Mouse (Mus musculus) testis, postnatal 10 days (tissue): ENCODE data around the gene Cmtm6.

ENCODE experiments used
- DNase-seq: peaks from one replicate; pipeline ENCODE4 v3.0.0; 2021; ENCODE audit warnings: low spot score

Gene Cmtm6

GRCm38 (mm10) chr9:114770224-114770623, 39.3 kb downstream of the Cmtm6 start:
- no peak for DNase-seq

GRCm38 (mm10) chr9:114771565-114771964, 40.6 kb downstream of the Cmtm6 start:
- DNase-seq, result no peak

- DNase-seq, result no peak
Measured at GRCm38 (mm10) chr9:114774629-114775028, 43.7 kb downstream of the Cmtm6 start.

GRCm38 (mm10) chr9:114775272-114775671, 44.4 kb downstream of the Cmtm6 start:
- DNase-seq, result no peak

GRCm38 (mm10) chr9:114776361-114776760, 45.4 kb downstream of the Cmtm6 start:
- DNase-seq, result no peak

GRCm38 (mm10) chr9:114777178-114778046, 46.5 kb downstream of the Cmtm6 start:
- no peak for DNase-seq

- DNase-seq, result no peak
Measured at GRCm38 (mm10) chr9:114778047-114778390, 47.1 kb downstream of the Cmtm6 start.

- DNase-seq, result no peak
Measured at GRCm38 (mm10) chr9:114778877-114779276, 48.0 kb downstream of the Cmtm6 start.

GRCm38 (mm10) chr9:114779984-114780745, 49.2 kb downstream of the Cmtm6 start:
- no peak for DNase-seq

GRCm38 (mm10) chr9:114780746-114781525, 50.0 kb downstream of the Cmtm6 start:
- DNase-seq, result peak; percentile 70

- DNase-seq, result peak; percentile 84
Measured at GRCm38 (mm10) chr9:114781526-114782212, 50.8 kb downstream of the Cmtm6 start, which contains the start of gene Cmtm7. Cmtm7 (minus strand) TSS chr9:114781856.

GRCm38 (mm10) chr9:114785432-114786125, 54.7 kb downstream of the Cmtm6 start:
- no peak for DNase-seq

GRCm38 (mm10) chr9:114787134-114787533, 56.2 kb downstream of the Cmtm6 start:
- DNase-seq, result no peak

- DNase-seq, result no peak
Measured at GRCm38 (mm10) chr9:114787716-114788115, 56.8 kb downstream of the Cmtm6 start.

GRCm38 (mm10) chr9:114788697-114789096, 57.8 kb downstream of the Cmtm6 start:
- DNase-seq, result no peak

- DNase-seq, result no peak
Measured at GRCm38 (mm10) chr9:114789557-114789956, 58.6 kb downstream of the Cmtm6 start.

- no peak for DNase-seq
Measured at GRCm38 (mm10) chr9:114789989-114790388, 59.1 kb downstream of the Cmtm6 start.

GRCm38 (mm10) chr9:114793764-114794295, 62.9 kb downstream of the Cmtm6 start:
- DNase-seq, result no peak

GRCm38 (mm10) chr9:114794491-114794890, 63.6 kb downstream of the Cmtm6 start:
- DNase-seq, result no peak

GRCm38 (mm10) chr9:114796473-114797050, 65.6 kb downstream of the Cmtm6 start:
- DNase-seq, result no peak
